Comparison of ENCODE assay signal across 8 mouse cellular contexts in genomic region chr2:30717566-30718328, GRCm38 (mm10).
DNase-seq lines count a peak whose midpoint lies in the region; ATAC-seq and TF ChIP-seq lines count a peak whose summit lies in the region.

No protein-coding gene starts in this region.

- peak overlapping the region; percentile 77 for H3K9ac ChIP-seq in heart, embryonic 11.5 days (ENCODE audit: low read depth, low read length)
- peak overlapping the region; percentile 59; the same call in 1 of the 2 replicates for H3K9ac ChIP-seq in forebrain, postnatal 0 days
- peak overlapping the region; percentile 9 for H3K9ac ChIP-seq in limb, embryonic 11.5 days (ENCODE audit: low read length)
- H3K9ac ChIP-seq in neural tube, embryonic 11.5 days (ENCODE audit: low read length), result peak overlapping the region; percentile 48

- H3K27ac ChIP-seq in heart, embryonic 11.5 days (ENCODE audit: low read depth, low read length), result peak overlapping the region; percentile 95
- peak overlapping the region; percentile 99 for H3K27ac ChIP-seq in forebrain, postnatal 0 days (ENCODE audit: low read depth, low read length)
- peak overlapping the region; percentile 98 for H3K27ac ChIP-seq in limb, embryonic 11.5 days (replicated peaks; ENCODE audit: low read depth, low read length)
- H3K27ac ChIP-seq in neural tube, embryonic 11.5 days (ENCODE audit: low read depth, low read length), result peak overlapping the region; percentile 100

- no peaks in the 10 kb centered on the region for H3K36me3 ChIP-seq in heart, embryonic 11.5 days (ENCODE audit: control insufficient read depth, insufficient read depth, low read length)
- no peaks in the 10 kb centered on the region for H3K36me3 ChIP-seq in forebrain, postnatal 0 days (ENCODE audit: insufficient read depth)
- no peaks in the 10 kb centered on the region for H3K36me3 ChIP-seq in limb, embryonic 11.5 days (ENCODE audit: control insufficient read depth, insufficient read depth, low read length)
- no peaks in the 10 kb centered on the region for H3K36me3 ChIP-seq in neural tube, embryonic 11.5 days (ENCODE audit: control insufficient read depth, insufficient read depth, low read length)

- no peak for DNase-seq in heart, postnatal 14 days
- DNase-seq in Muller cell, postnatal 12 days (ENCODE audit: inconsistent ontology term), result peak; percentile 62
- no peak for DNase-seq in forebrain, postnatal 0 days
- no peak for DNase-seq in limb, embryonic 11.5 days (ENCODE audit: low spot score)
- no peak for DNase-seq in neural tube, embryonic 11.5 days (ENCODE audit: low spot score)
- no peak for DNase-seq in gastrocnemius, postnatal 25 days
- no peak for DNase-seq in retina, postnatal 1 day

- H3K4me2 ChIP-seq in heart, embryonic 11.5 days, result peak overlapping the region; percentile 63
- peak overlapping the region; percentile 69 for H3K4me2 ChIP-seq in forebrain, postnatal 0 days (ENCODE audit: low read depth)
- H3K4me2 ChIP-seq in limb, embryonic 11.5 days (ENCODE audit: low read depth, severe bottlenecking), result peak overlapping the region; percentile 64
- peak overlapping the region; percentile 31 for H3K4me2 ChIP-seq in neural tube, embryonic 11.5 days (ENCODE audit: low read depth)

- TF ChIP-seq CTCF in forebrain, postnatal 0 days (IDR thresholded peaks at IDR 0.05; ENCODE audit: low read depth), result no peak

- WGBS in heart, embryonic 11.5 days (ENCODE audit: insufficient replicate concordance), result 13% methylated on average over 16 of the region's 16 CpGs
- WGBS in forebrain, postnatal 0 days, result 9% methylated on average over 16 of the region's 16 CpGs
- 6% methylated on average over 16 of the region's 16 CpGs for WGBS in limb, embryonic 11.5 days
- WGBS in neural tube, embryonic 11.5 days, result 4% methylated on average over 16 of the region's 16 CpGs

- H3K9me3 ChIP-seq in heart, embryonic 11.5 days (replicated peaks; ENCODE audit: control insufficient read depth, low read length), result no peaks in the 10 kb centered on the region
- H3K9me3 ChIP-seq in forebrain, postnatal 0 days (ENCODE audit: low read length), result no peaks in the 10 kb centered on the region
- no peaks in the 10 kb centered on the region for H3K9me3 ChIP-seq in limb, embryonic 11.5 days (ENCODE audit: control insufficient read depth, low read length)
- H3K9me3 ChIP-seq in neural tube, embryonic 11.5 days (ENCODE audit: control insufficient read depth, low read length), result no peaks in the 10 kb centered on the region

- intact Hi-C loops in heart, postnatal 14 days (cut with DNase I), result loop anchor here (2.0 to 5.0 kb wide), 2 partner anchors 40 to 277 kb away; no protein-coding TSS in a partner anchor

- peaks cover 69% of the 10 kb centered on the region for H3K4me1 ChIP-seq in heart, embryonic 11.5 days (ENCODE audit: control insufficient read depth, insufficient read depth, low read length)
- H3K4me1 ChIP-seq in forebrain, postnatal 0 days (ENCODE audit: insufficient read depth), result peaks cover 54% of the 10 kb centered on the region
- H3K4me1 ChIP-seq in limb, embryonic 11.5 days (ENCODE audit: control insufficient read depth, insufficient read depth, low read length), result peaks cover 68% of the 10 kb centered on the region
- H3K4me1 ChIP-seq in neural tube, embryonic 11.5 days (ENCODE audit: control insufficient read depth, insufficient read depth, low read length), result peaks cover 69% of the 10 kb centered on the region

- ATAC-seq in heart, embryonic 11.5 days (replicated peaks; ENCODE audit: insufficient number of reproducible peaks, low FRiP score, low TSS enrichment), result no peak
- peak; percentile 1; the same call in 1 of the 2 replicates for ATAC-seq in forebrain, postnatal 0 days
- no peak; the same call in 1 of the 2 replicates for ATAC-seq in limb, embryonic 11.5 days (ENCODE audit: insufficient number of reproducible peaks, low FRiP score, low TSS enrichment, low read depth)
- ATAC-seq in neural tube, embryonic 11.5 days (ENCODE audit: insufficient read depth, low FRiP score, low TSS enrichment), result no peak; the same call in 1 of the 2 replicates

- peak overlapping the region; percentile 18; the same call in 1 of the 2 replicates for H3K4me3 ChIP-seq in heart, embryonic 11.5 days (ENCODE audit: low read depth, low read length)
- no peak overlapping the region for H3K4me3 ChIP-seq in forebrain, postnatal 0 days (ENCODE audit: low read depth, low read length)
- 0 out of 2 replicates have a peak overlapping the region, but pooled peaks have one; percentile 3 for H3K4me3 ChIP-seq in limb, embryonic 11.5 days (ENCODE audit: low read depth, low read length)
- H3K4me3 ChIP-seq in neural tube, embryonic 11.5 days (ENCODE audit: low read depth, low read length), result no peak overlapping the region

- H3K27me3 ChIP-seq in heart, embryonic 11.5 days (ENCODE audit: control insufficient read depth, insufficient read depth, low read length), result no peaks in the 10 kb centered on the region
- H3K27me3 ChIP-seq in forebrain, postnatal 0 days (ENCODE audit: insufficient read depth, low read length), result no peaks in the 10 kb centered on the region
- no peaks in the 10 kb centered on the region for H3K27me3 ChIP-seq in limb, embryonic 11.5 days (ENCODE audit: control insufficient read depth, insufficient read depth, low read length)
- H3K27me3 ChIP-seq in neural tube, embryonic 11.5 days (ENCODE audit: control insufficient read depth, insufficient read depth, low read length), result no peaks in the 10 kb centered on the region

Comparison
In these comparisons a context has a peak if more than half of its experiments do, and no peak if none do; other contexts are left out.
1. H3K4me3 ChIP-seq: peak in heart, embryonic 11.5 days (single experiment) and limb, embryonic 11.5 days (single experiment); none in forebrain, postnatal 0 days (single experiment) and neural tube, embryonic 11.5 days (single experiment).
2. H3K9ac ChIP-seq: peak in every context shown above with its lines; median percentile 77 in heart, embryonic 11.5 days; 59 in forebrain, postnatal 0 days; 48 in neural tube, embryonic 11.5 days; 9 in limb, embryonic 11.5 days.
3. Peak in every context shown above with its lines, with median percentiles within 50 percentile points of each other: H3K27ac ChIP-seq and H3K4me2 ChIP-seq.